Mouse (Mus musculus) kidney, embryonic 15.5 days (tissue): Measurements from ENCODE around the gene Xxylt1. TPM values are rescaled to one million over a fixed set of nuclear protein-coding genes. Genes with fewer than 3 reads are reported as not detected.

Experiments used
- ATAC-seq: fragments of 200-750 bp; cut with Nextera tagmentation; replicated peaks from 2 replicates; pipeline ENCODE4 v1.8.0; 2017; ENCODE audit warnings: moderate TSS enrichment; ENCODE audit not compliant: low FRiP score
- H3K27ac ChIP-seq: fragments of 300-500 bp; sonication (generic); 2 replicates; pipeline ENCODE4 v1.5.1; 2015; ENCODE audit warnings: mild to moderate bottlenecking, inconsistent platforms
- H3K27me3 ChIP-seq: fragments of 300-500 bp; sonication (generic); 2 replicates; pipeline ENCODE4 v1.6.1; 2015; ENCODE audit warnings: inconsistent platforms
- H3K36me3 ChIP-seq: fragments of 300-500 bp; sonication (generic); 2 replicates; pipeline ENCODE4 v1.6.1; 2015; ENCODE audit warnings: inconsistent platforms
- H3K4me1 ChIP-seq: fragments of 300-500 bp; sonication (generic); 2 replicates; pipeline ENCODE4 v1.6.1; 2015; ENCODE audit warnings: inconsistent platforms
- H3K4me2 ChIP-seq: fragments of 300-500 bp; sonication (generic); 2 replicates; pipeline ENCODE4 v1.6.1; 2015; ENCODE audit warnings: moderate library complexity, mild to moderate bottlenecking, inconsistent platforms
- H3K4me3 ChIP-seq: fragments of 300-500 bp; sonication (generic); replicated peaks from 2 replicates; pipeline ENCODE4 v1.5.1; 2015; ENCODE audit warnings: mild to moderate bottlenecking, inconsistent platforms
- H3K9ac ChIP-seq: fragments of 300-500 bp; sonication (generic); 2 replicates; pipeline ENCODE4 v1.6.1; 2015; ENCODE audit warnings: mild to moderate bottlenecking, inconsistent platforms
- H3K9me3 ChIP-seq: fragments of 300-500 bp; sonication (generic); replicated peaks from 2 replicates; pipeline ENCODE4 v1.6.1; 2016; ENCODE audit warnings: inconsistent platforms
- WGBS: fragments of 180-500 bp; shearing (Covaris S2); methylation state at CpG from one replicate; pipeline ENCODE4 v1.1.7; 2015; ENCODE audit warnings: mixed read lengths; 5-methylcytosine and 5-hydroxymethylcytosine counted together
- polyA plus RNA-seq: library from polyadenylated mRNA; unstranded; fragments of >200 nt; fragmentation: Nextera tagmentation; extraction: Ambion mirVana; gene quantifications from 2 replicates; pipeline ENCODE4 v1.2.1, GENCODE M21; 2015

Xxylt1 gene
- polyA plus RNA-seq, 1 experiment from 2014 or later: 19.2 TPM

- H3K9me3 ChIP-seq: no peaks in the 10 kb centered on the region
- ATAC-seq: no peak
- no peak overlapping the region for H3K4me2 ChIP-seq
- no peak overlapping the region for H3K9ac ChIP-seq
- H3K36me3 ChIP-seq: peaks cover 9% of the 10 kb centered on the region; the same call in 1 of the 2 replicates
- H3K27me3 ChIP-seq: no peaks in the 10 kb centered on the region
- no peak overlapping the region for H3K4me3 ChIP-seq
- WGBS: 85% methylated on average over 8 of the region's 8 CpGs
- H3K27ac ChIP-seq: no peak overlapping the region
- peaks cover 8% of the 10 kb centered on the region for H3K4me1 ChIP-seq
Measured at GRCm38 (mm10) chr16:31076436-31076835, 4.8 kb downstream of the Xxylt1 start.

GRCm38 (mm10) chr16:31074324-31074908 is 6.8 kb downstream of the Xxylt1 start:
- 75% methylated on average over 3 of the region's 3 CpGs for WGBS
- Histone ChIP-seq H3K9ac (no peak overlapping the region), H3K36me3 (peaks cover 9% of the 10 kb centered on the region; the same call in 1 of the 2 replicates), H3K27me3 (no peaks in the 10 kb centered on the region), H3K4me2 (no peak overlapping the region), H3K4me1 (peaks cover 19% of the 10 kb centered on the region), H3K9me3 (no peaks in the 10 kb centered on the region), H3K27ac (no peak overlapping the region), H3K4me3 (no peak overlapping the region)
- no peak for ATAC-seq

GRCm38 (mm10) chr16:31071731-31072130 is 9.5 kb downstream of the Xxylt1 start:
- no peaks in the 10 kb centered on the region for H3K36me3 ChIP-seq
- ATAC-seq: no peak
- H3K9ac ChIP-seq: no peak overlapping the region
- H3K9me3 ChIP-seq: no peaks in the 10 kb centered on the region
- H3K4me1 ChIP-seq: peaks cover 42% of the 10 kb centered on the region
- WGBS: 84% methylated on average over 6 of the region's 6 CpGs
- H3K27me3 ChIP-seq: no peaks in the 10 kb centered on the region
- H3K27ac ChIP-seq: no peak overlapping the region
- H3K4me3 ChIP-seq: no peak overlapping the region
- no peak overlapping the region for H3K4me2 ChIP-seq

- Histone ChIP-seq H3K9ac (0 out of 2 replicates have a peak overlapping the region, but pooled peaks have one; percentile 14), H3K27ac (0 out of 2 replicates have a peak overlapping the region, but pooled peaks have one; percentile 34), H3K4me3 (0 out of 2 replicates have a peak overlapping the region, but pooled peaks have one; percentile 12), H3K36me3 (no peaks in the 10 kb centered on the region), H3K4me2 (peak overlapping the region; percentile 50), H3K4me1 (peaks cover 46% of the 10 kb centered on the region), H3K9me3 (no peaks in the 10 kb centered on the region), H3K27me3 (no peaks in the 10 kb centered on the region)
- ATAC-seq: peak; percentile 86
- WGBS: 9% methylated on average over 21 of the region's 21 CpGs
Measured at GRCm38 (mm10) chr16:31070358-31071133, 10.7 kb downstream of the Xxylt1 start.

GRCm38 (mm10) chr16:31069211-31070166 is 11.7 kb downstream of the Xxylt1 start:
- no peaks in the 10 kb centered on the region for H3K9me3 ChIP-seq
- H3K4me1 ChIP-seq: peaks cover 46% of the 10 kb centered on the region
- no peaks in the 10 kb centered on the region for H3K27me3 ChIP-seq
- 74% methylated on average over 14 of the region's 14 CpGs for WGBS
- no peak overlapping the region for H3K9ac ChIP-seq
- no peaks in the 10 kb centered on the region for H3K36me3 ChIP-seq
- H3K27ac ChIP-seq: no peak overlapping the region
- no peak overlapping the region for H3K4me3 ChIP-seq
- H3K4me2 ChIP-seq: no peak overlapping the region
- ATAC-seq: no peak

GRCm38 (mm10) chr16:31068280-31068679 is 13.0 kb downstream of the Xxylt1 start:
- H3K27me3 ChIP-seq: no peaks in the 10 kb centered on the region
- H3K27ac ChIP-seq: no peak overlapping the region
- H3K4me2 ChIP-seq: no peak overlapping the region
- H3K36me3 ChIP-seq: no peaks in the 10 kb centered on the region
- ATAC-seq: peak; percentile 43; the same call in 1 of the 2 replicates
- WGBS: 31% methylated on average over 6 of the region's 7 CpGs
- peaks cover 46% of the 10 kb centered on the region for H3K4me1 ChIP-seq
- H3K9ac ChIP-seq: no peak overlapping the region
- H3K4me3 ChIP-seq: no peak overlapping the region
- H3K9me3 ChIP-seq: no peaks in the 10 kb centered on the region

GRCm38 (mm10) chr16:31066344-31067098 is 14.7 kb downstream of the Xxylt1 start:
- 57% methylated on average over 15 of the region's 15 CpGs for WGBS

GRCm38 (mm10) chr16:31064782-31065181 is 16.4 kb downstream of the Xxylt1 start:
- no peaks in the 10 kb centered on the region for H3K27me3 ChIP-seq
- no peak overlapping the region for H3K27ac ChIP-seq
- 90% methylated on average over 6 of the region's 6 CpGs for WGBS
- no peaks in the 10 kb centered on the region for H3K9me3 ChIP-seq
- ATAC-seq: no peak
- no peaks in the 10 kb centered on the region for H3K36me3 ChIP-seq
- H3K4me2 ChIP-seq: no peak overlapping the region
- peaks cover 36% of the 10 kb centered on the region for H3K4me1 ChIP-seq
- no peak overlapping the region for H3K9ac ChIP-seq
- no peak overlapping the region for H3K4me3 ChIP-seq

More at GRCm38 (mm10) chr16:31066344-31067098, 14.7 kb downstream of the Xxylt1 start:
- no peak overlapping the region for H3K4me2 ChIP-seq
- H3K27ac ChIP-seq: peak overlapping the region; percentile 79
- no peak overlapping the region for H3K4me3 ChIP-seq
- no peaks in the 10 kb centered on the region for H3K9me3 ChIP-seq
- no peak overlapping the region for H3K9ac ChIP-seq
- H3K27me3 ChIP-seq: no peaks in the 10 kb centered on the region
- ATAC-seq: no peak
- H3K4me1 ChIP-seq: peaks cover 46% of the 10 kb centered on the region
- H3K36me3 ChIP-seq: no peaks in the 10 kb centered on the region

- Histone ChIP-seq H3K4me3 (no peak overlapping the region), H3K9ac (no peak overlapping the region), H3K4me1 (peaks cover 28% of the 10 kb centered on the region), H3K9me3 (no peaks in the 10 kb centered on the region), H3K4me2 (no peak overlapping the region), H3K27ac (no peak overlapping the region), H3K36me3 (no peaks in the 10 kb centered on the region), H3K27me3 (no peaks in the 10 kb centered on the region)
- ATAC-seq: no peak
- 70% methylated on average over 3 of the region's 3 CpGs for WGBS
Measured at GRCm38 (mm10) chr16:31062918-31063317, 18.3 kb downstream of the Xxylt1 start.

GRCm38 (mm10) chr16:31061246-31061880 is 19.9 kb downstream of the Xxylt1 start:
- Histone ChIP-seq H3K4me3 (no peak overlapping the region), H3K27me3 (no peaks in the 10 kb centered on the region), H3K27ac (0 out of 2 replicates have a peak overlapping the region, but pooled peaks have one; percentile 32), H3K36me3 (no peaks in the 10 kb centered on the region), H3K9me3 (no peaks in the 10 kb centered on the region), H3K4me1 (peaks cover 18% of the 10 kb centered on the region), H3K4me2 (peak overlapping the region; percentile 7; the same call in 1 of the 2 replicates), H3K9ac (no peak overlapping the region)
- 42% methylated on average over 11 of the region's 11 CpGs for WGBS
- no peak for ATAC-seq

GRCm38 (mm10) chr16:31060714-31061113 is 20.5 kb downstream of the Xxylt1 start:
- Histone ChIP-seq H3K27me3 (no peaks in the 10 kb centered on the region), H3K9me3 (no peaks in the 10 kb centered on the region), H3K4me3 (no peak overlapping the region), H3K36me3 (no peaks in the 10 kb centered on the region), H3K4me1 (peaks cover 16% of the 10 kb centered on the region), H3K27ac (no peak overlapping the region), H3K4me2 (no peak overlapping the region), H3K9ac (no peak overlapping the region)
- 94% methylated on average over 13 of the region's 13 CpGs for WGBS
- ATAC-seq: no peak
